Mouse (Mus musculus): Measurements from ENCODE around the gene Hif3a. TPM values are rescaled to one million over a fixed set of nuclear protein-coding genes. Genes with fewer than 3 reads are reported as not detected.

The Hif3a gene
- polyA plus RNA-seq, 1 experiment from 2014 or later: 8.7 TPM

DNA sequence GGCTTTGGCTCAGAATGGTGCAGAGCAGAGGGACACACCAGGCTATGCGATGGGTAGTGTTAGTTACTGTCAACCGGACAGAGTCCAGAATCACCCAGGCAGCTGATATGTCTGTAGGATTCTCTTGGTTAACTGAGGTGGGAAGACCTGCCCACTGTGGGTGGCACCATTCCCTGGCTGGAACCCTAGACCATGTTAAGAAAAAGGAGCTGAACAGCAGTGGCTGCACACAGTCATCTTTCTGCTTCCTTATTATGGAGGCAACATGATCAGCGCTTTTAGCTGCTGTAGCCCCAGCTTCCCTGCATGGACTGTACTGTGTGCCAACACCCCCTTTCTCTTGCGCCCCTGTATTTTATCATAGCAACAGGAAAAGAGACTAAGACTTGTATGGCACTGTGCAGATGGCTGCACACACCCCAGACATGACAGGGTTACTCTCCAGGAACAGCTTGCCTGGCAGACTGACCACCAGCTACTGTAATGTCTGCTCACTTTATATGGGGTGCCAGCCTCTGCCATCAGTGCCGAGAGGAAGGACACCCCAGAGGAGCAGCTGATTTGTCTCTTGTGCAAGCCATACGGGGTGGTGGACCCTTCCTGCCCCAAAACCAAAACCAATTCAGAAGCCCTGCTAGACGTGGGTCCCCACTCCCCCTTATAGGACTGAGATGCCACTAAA lies 50.2 kb downstream of the Hif3a start:
- Histone ChIP-seq H3K9me3 (no peaks in the 10 kb centered on the region), H3K4me1 (no peaks in the 10 kb centered on the region), H3K27me3 (no peaks in the 10 kb centered on the region), H3K4me2 (no peak overlapping the region), H3K27ac (no peak overlapping the region), H3K36me3 (replicated peaks) (peaks cover 99% of the 10 kb centered on the region), H3K9ac (no peak overlapping the region), H3K4me3 (replicated peaks) (no peak overlapping the region)
- WGBS: 92% methylated on average over 7 of the region's 7 CpGs
- ATAC-seq (ENCODE audit: low FRiP score): no peak

DNA sequence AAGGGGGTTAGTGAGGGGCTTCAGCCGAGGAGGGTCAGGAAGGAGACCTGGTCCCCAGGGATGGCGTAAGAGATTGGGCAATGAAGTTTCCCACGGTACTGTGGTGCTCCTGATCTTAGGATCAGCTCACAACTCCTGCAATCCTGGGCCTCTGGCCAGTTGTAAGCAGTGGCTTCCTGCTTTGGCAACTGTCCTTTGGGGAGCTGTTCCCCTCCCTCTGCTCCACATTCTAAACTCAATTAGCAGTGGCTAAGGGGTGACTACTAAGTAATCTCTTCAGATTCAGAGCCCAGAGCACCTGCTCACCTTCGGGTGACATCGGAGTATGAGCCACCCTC lies 52.2 kb downstream of the Hif3a start:
- peaks cover 100% of the 10 kb centered on the region for H3K36me3 ChIP-seq (replicated peaks)
- no peak overlapping the region for H3K4me2 ChIP-seq
- no peaks in the 10 kb centered on the region for H3K4me1 ChIP-seq
- no peak overlapping the region for H3K9ac ChIP-seq
- no peaks in the 10 kb centered on the region for H3K9me3 ChIP-seq
- H3K27me3 ChIP-seq: no peaks in the 10 kb centered on the region
- H3K4me3 ChIP-seq (replicated peaks): no peak overlapping the region
- no peak for ATAC-seq (ENCODE audit: low FRiP score)
- no peak overlapping the region for H3K27ac ChIP-seq
- 90% methylated on average over 5 of the region's 5 CpGs for WGBS

DNA sequence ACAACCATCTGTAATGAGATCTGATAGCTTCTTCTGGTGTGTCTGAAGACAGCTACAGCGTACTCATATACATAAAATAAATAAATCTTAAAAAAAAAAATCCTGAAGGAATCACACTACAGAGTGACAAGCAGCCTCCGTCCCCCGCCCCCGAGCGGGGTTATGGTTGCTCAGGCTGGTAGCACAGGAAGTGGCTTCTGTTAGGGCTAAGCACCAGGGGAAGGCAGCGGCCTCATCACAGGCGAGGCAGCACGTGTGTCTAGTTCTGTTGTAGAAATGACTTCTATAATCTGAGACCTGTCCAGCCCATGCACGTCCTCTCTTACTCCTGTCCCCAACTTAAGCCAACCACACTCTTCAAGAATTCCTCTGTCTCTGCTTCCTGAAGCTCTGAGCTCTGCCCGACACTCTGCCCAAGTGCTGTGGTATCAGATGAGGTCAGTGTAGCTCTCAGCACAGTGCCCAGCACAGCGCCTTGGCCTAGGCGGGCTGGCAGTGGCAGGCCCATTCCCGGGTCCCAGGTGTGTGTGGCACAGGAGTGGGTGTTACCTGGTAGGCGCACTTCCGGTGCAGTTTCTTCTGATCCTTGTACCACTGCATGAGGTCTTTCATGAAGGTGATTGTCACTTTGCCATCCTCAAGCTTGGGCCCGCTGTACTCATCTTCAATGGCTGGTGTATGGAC lies 52.8 kb downstream of the Hif3a start:
- Histone ChIP-seq H3K4me3 (replicated peaks) (no peak overlapping the region), H3K9ac (no peak overlapping the region), H3K9me3 (no peaks in the 10 kb centered on the region), H3K27ac (no peak overlapping the region), H3K4me1 (no peaks in the 10 kb centered on the region), H3K4me2 (no peak overlapping the region), H3K36me3 (replicated peaks) (peaks cover 100% of the 10 kb centered on the region), H3K27me3 (no peaks in the 10 kb centered on the region)
- ATAC-seq (ENCODE audit: low FRiP score): no peak
- 93% methylated on average over 16 of the region's 16 CpGs for WGBS

DNA sequence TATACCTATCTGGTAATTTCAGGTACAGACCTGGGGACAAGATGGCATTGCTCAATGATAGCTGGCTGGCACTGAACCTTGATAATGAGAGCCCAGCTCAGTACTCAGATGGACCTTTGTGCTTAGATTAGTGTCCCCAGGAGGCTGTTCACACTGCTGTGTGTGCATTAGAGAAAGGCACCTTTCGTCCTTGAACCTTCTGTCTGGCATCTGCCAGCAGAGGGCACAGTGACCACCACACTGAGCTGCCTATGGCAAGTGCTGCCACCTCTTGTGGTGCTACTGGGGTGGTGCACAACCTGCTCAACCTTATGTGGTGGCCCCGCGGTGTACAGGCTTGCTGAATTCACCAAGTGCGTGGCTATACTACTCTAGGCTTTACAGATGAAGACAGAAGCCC lies 54.9 kb downstream of the Hif3a start:
- 85% methylated on average over 4 of the region's 4 CpGs for WGBS
- Histone ChIP-seq H3K4me3 (replicated peaks) (no peak overlapping the region), H3K4me1 (no peaks in the 10 kb centered on the region), H3K36me3 (replicated peaks) (peaks cover 89% of the 10 kb centered on the region), H3K27ac (no peak overlapping the region), H3K9ac (no peak overlapping the region), H3K27me3 (no peaks in the 10 kb centered on the region), H3K9me3 (no peaks in the 10 kb centered on the region), H3K4me2 (no peak overlapping the region)
- no peak for ATAC-seq (ENCODE audit: low FRiP score)

DNA sequence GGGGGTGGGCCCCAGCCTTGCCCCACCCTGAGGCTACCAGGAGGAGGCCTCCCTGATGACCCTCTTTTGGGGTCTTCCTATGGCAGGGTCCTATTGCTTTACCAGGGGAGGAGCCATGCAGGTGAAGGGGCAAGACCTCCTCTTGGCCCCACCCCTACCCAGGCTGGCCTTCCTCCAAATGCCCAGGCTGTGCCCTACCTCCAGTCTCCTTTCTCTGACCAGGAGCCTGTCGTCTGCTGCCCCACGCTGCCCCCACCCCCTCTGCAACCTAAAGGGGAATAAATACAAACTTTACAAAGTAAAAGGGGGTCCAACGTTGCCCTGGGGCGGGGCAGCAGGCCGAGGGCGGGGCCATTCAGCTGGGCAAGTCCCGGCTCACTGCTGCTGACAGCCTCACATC lies 57.5 kb downstream of the Hif3a start:
- no peak overlapping the region for H3K4me2 ChIP-seq
- H3K9me3 ChIP-seq: no peaks in the 10 kb centered on the region
- no peak for ATAC-seq (ENCODE audit: low FRiP score)
- H3K27ac ChIP-seq: no peak overlapping the region
- no peak overlapping the region for H3K9ac ChIP-seq
- no peaks in the 10 kb centered on the region for H3K27me3 ChIP-seq
- H3K4me1 ChIP-seq: no peaks in the 10 kb centered on the region
- H3K36me3 ChIP-seq (replicated peaks): peaks cover 74% of the 10 kb centered on the region
- WGBS: 90% methylated on average over 7 of the region's 7 CpGs
- H3K4me3 ChIP-seq (replicated peaks): no peak overlapping the region

DNA sequence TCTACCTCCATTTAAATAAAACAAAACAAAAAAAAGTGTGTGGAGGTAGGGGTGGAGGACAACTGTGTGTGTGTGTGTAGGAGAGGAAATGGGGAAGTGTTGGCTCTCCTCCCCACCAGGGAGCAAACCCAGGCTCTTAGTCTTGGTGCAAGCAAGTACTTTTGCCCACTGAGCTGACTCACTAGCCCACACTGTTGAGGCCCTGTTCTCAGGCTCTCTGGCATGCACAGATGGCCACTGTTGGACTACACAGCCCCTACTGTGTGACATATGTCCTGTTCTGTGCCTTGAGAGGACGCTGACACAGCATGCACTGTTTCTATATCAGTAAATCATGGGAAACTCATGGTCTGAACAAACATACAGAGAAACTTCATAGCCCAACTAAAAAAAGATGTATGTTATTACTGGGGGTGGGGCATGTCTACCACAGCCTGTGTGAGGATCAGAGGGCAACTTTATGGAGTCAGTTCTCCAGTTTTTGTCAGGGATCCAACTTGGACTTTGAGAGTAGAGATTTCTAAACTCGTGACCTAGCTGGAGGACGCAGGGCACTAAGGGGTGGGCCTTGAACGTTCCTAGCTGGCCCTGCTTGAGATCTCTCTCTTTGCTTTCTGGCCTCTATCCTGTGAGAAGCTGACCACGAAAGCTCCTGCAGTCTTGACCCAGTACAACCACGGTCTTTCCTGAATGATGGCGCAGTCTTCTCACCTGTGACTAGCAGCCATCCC lies 58.8 kb downstream of the Hif3a start:
- Histone ChIP-seq H3K9me3 (no peaks in the 10 kb centered on the region), H3K4me1 (no peaks in the 10 kb centered on the region), H3K9ac (no peak overlapping the region), H3K4me3 (replicated peaks) (no peak overlapping the region), H3K4me2 (no peak overlapping the region), H3K36me3 (replicated peaks) (peaks cover 61% of the 10 kb centered on the region), H3K27me3 (no peaks in the 10 kb centered on the region), H3K27ac (peak overlapping the region; percentile 36; the same call in 1 of the 2 replicates)
- ATAC-seq (ENCODE audit: low FRiP score): no peak
- 92% methylated on average over 7 of the region's 7 CpGs for WGBS

DNA sequence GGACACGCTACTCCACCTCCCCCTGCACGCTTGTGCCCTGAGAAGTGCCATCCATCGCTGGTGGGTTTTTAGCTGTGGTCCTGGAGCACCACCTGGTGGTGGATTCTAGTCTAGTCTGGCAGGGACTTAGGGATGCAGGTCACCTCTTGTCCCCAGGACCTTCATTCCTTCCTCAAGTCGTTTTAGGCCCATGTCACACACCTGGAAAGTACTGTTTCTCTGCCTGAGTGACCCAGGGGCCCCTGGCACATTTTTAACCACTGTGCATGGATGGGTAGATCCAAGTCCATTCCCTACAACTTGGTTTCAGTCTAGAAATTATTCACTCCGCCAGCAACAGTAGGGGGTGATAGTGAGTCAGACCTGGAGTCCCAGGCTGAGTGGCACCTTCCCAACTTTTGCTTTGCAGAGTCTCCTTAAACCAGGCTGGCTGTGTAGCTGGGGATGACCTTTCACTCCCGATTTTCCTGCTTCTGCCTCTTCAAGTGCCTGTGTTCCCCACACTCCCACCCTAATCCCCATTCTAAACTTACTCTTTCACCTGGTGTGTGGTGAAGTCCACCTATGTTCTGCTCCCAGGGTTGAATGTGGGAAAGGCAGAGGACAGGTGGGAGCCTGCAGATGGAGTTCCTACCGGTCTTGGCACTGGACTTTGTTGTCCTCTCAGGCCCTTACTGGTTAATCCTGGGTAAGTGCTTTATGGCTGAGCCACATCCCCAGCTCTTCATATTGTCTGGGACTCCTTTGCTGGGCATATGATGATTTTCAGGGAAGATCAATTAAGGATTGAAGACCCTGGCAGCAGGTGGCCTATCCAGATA lies 59.6 kb downstream of the Hif3a start:
- ATAC-seq (ENCODE audit: low FRiP score): peak; percentile 82
- Histone ChIP-seq H3K36me3 (replicated peaks) (peaks cover 61% of the 10 kb centered on the region), H3K4me1 (no peaks in the 10 kb centered on the region), H3K4me2 (no peak overlapping the region), H3K27me3 (no peaks in the 10 kb centered on the region), H3K4me3 (replicated peaks) (no peak overlapping the region), H3K27ac (no peak overlapping the region), H3K9me3 (no peaks in the 10 kb centered on the region), H3K9ac (no peak overlapping the region)
- WGBS: 14% methylated on average over 7 of the region's 7 CpGs

DNA sequence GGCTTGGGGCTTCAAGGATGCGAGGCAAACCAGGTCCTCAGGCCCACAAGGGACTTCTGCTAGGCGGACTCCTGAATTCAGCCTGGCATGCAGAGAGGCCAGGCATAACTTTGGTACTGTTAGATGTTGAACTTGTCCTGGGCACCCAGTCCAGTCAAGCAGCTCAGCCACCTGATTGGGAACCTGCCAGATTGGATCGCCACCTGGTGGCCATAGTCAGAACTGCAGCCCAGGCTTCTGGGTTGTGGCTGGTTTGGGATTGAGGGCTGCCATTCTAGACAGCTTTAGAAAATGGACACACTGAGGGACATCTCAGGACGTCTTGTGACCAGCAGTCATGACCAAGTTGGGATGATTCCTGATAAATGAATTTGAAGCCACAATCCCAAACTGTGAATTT lies 62.6 kb downstream of the Hif3a start:
- H3K4me3 ChIP-seq (replicated peaks): no peak overlapping the region
- ATAC-seq (ENCODE audit: low FRiP score): no peak; the same call in 1 of the 2 replicates
- H3K4me1 ChIP-seq: peaks cover 23% of the 10 kb centered on the region
- WGBS: 22% methylated on average over 4 of the region's 4 CpGs
- no peak overlapping the region for H3K4me2 ChIP-seq
- H3K9ac ChIP-seq: no peak overlapping the region
- H3K27ac ChIP-seq: peak overlapping the region; percentile 20; the same call in 1 of the 2 replicates
- H3K9me3 ChIP-seq: no peaks in the 10 kb centered on the region
- peaks cover 36% of the 10 kb centered on the region for H3K36me3 ChIP-seq (replicated peaks)
- no peaks in the 10 kb centered on the region for H3K27me3 ChIP-seq

DNA sequence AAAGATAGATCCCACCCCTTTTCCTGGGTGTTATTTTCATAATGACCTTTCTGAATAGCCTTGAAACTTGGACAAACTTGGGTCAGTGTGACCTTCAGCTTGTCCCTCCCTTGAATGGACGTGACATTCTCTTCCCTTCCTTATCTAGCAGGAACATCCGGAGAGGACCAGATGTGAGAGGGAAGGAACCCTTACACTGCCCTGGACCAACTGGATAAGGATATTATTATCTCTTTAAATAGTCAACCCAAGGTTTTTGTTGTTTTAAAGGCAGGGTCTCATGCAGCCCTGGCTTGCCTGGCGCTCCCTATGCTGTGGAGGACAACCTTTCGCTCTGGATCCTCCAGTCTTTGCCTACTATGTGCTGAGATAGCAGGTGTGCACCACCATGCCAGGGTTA lies 63.0 kb downstream of the Hif3a start:
- ATAC-seq (ENCODE audit: low FRiP score): no peak
- Histone ChIP-seq H3K9ac (no peak overlapping the region), H3K4me1 (peaks cover 27% of the 10 kb centered on the region), H3K27me3 (no peaks in the 10 kb centered on the region), H3K9me3 (no peaks in the 10 kb centered on the region), H3K36me3 (replicated peaks) (peaks cover 31% of the 10 kb centered on the region), H3K4me3 (replicated peaks) (no peak overlapping the region), H3K4me2 (no peak overlapping the region), H3K27ac (peak overlapping the region; percentile 20; the same call in 1 of the 2 replicates)
- 76% methylated on average over 4 of the region's 4 CpGs for WGBS

DNA sequence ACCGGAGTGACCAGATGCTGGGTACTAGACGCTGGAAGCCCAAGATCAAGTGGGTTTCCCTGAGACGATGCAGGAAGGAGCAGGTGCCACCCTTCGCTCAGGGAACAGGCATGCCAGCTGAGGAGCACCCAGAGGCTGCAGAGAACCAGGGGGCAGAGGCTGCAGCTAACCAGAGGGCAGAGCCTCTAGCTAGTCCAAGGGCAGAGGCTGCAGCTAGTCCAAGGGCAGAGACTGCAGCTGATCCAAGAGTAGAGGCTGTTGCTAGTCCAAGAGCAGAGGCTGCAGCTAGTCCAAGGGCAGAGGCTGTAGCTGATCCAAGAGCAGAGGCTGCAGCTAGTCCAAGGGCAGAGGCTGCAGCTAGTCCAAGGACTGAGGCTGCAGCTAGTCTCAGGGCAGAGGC lies 66.9 kb downstream of the Hif3a start:
- Histone ChIP-seq H3K4me1 (peaks cover 58% of the 10 kb centered on the region), H3K27me3 (no peaks in the 10 kb centered on the region), H3K9ac (0 out of 2 replicates have a peak overlapping the region, but pooled peaks have one; percentile 59), H3K4me3 (replicated peaks) (peak overlapping the region; percentile 40), H3K27ac (peak overlapping the region; percentile 75; the same call in 1 of the 2 replicates), H3K4me2 (peak overlapping the region; percentile 63), H3K9me3 (no peaks in the 10 kb centered on the region), H3K36me3 (replicated peaks) (peaks cover 15% of the 10 kb centered on the region)
- no peak for ATAC-seq (ENCODE audit: low FRiP score)
- WGBS: 89% methylated on average over 4 of the region's 4 CpGs

DNA sequence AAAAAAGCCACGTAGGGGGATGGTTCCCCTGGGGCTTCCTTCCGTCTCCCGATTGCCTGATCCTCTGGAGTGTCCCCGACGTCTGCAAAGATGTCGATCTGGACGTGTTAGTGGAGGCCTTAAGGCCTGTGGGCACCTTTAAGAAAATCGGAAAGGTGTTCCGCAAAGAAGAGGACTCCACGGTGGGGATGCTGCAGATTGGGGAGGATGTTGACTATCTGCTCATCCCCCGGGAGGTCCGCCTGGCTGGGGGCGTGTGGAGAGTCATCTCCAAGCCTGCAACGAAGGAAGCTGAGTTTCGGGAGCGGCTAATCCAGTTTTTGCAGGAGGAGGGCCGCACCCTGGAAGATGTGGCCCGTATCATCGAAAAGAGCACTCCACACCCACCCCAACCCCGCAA lies 67.8 kb downstream of the Hif3a start:
- Histone ChIP-seq H3K4me2 (peak overlapping the region; percentile 63), H3K9me3 (no peaks in the 10 kb centered on the region), H3K36me3 (replicated peaks) (peaks cover 12% of the 10 kb centered on the region; the same call in 1 of the 2 replicates), H3K9ac (peak overlapping the region; percentile 59), H3K4me3 (replicated peaks) (peak overlapping the region; percentile 40), H3K27me3 (no peaks in the 10 kb centered on the region), H3K4me1 (peaks cover 63% of the 10 kb centered on the region), H3K27ac (peak overlapping the region; percentile 75; the same call in 1 of the 2 replicates)
- WGBS: 8% methylated on average over 20 of the region's 20 CpGs
- ATAC-seq (ENCODE audit: low FRiP score): no peak

Measured in forebrain, embryonic 12.5 days (tissue).